Mouse (Mus musculus): ENCODE data around the gene Fxyd4. TPM values are rescaled to one million over a fixed set of nuclear protein-coding genes. Genes with fewer than 3 reads are reported as not detected.

The Fxyd4 gene
- total and polyA plus RNA-seq, 3 experiments = 0.22 TPM; not detected in 2

- no peak for TF ChIP-seq E2F4 (IDR thresholded peaks at IDR 0.05; ENCODE audit: borderline replicate concordance, low read depth, low read length)
- no peak for TF ChIP-seq ZKSCAN1 (IDR thresholded peaks at IDR 0.05; ENCODE audit: low read depth, low read length)
- peak; percentile 95 for TF ChIP-seq MXI1 (IDR thresholded peaks at IDR 0.05; ENCODE audit: low read depth, low read length)
- TF ChIP-seq POLR2AphosphoS2 (IDR thresholded peaks at IDR 0.05; ENCODE audit: low read length) = no peak
- TF ChIP-seq RCOR1 (IDR thresholded peaks at IDR 0.05; ENCODE audit: low read depth, low read length) = no peak; the same call in 1 of the 2 replicates
- TF ChIP-seq MEF2A (IDR thresholded peaks at IDR 0.05; ENCODE audit: extremely low read depth, insufficient replicate concordance, low read depth, low read length, poor library complexity, severe bottlenecking) = no peak
- TF ChIP-seq MYC (IDR thresholded peaks at IDR 0.05; ENCODE audit: low read depth, low read length) = peak; percentile 99
- no peak for TF ChIP-seq MAFK (IDR thresholded peaks at IDR 0.05; ENCODE audit: borderline replicate concordance, low read depth, low read length)
- TF ChIP-seq ZNF384 (IDR thresholded peaks at IDR 0.05; ENCODE audit: low read depth, low read length) = peak; percentile 65
- peak; percentile 36 for TF ChIP-seq TAL1 (IDR thresholded peaks at IDR 0.05; ENCODE audit: low read length)
These were observed 35.7 kb downstream of the Fxyd4 start (continued) for GRCm38 (mm10) chr6:117901510-117902402.

GRCm38 (mm10) chr6:117900126-117901080 is 37.1 kb downstream of the Fxyd4 start, which contains the start of gene Hnrnpf:
TSS of gene Hnrnpf (plus strand) at chr6:117900324.
- H3K9me3 ChIP-seq (replicated peaks; ENCODE audit: insufficient read depth, low read length) = no peaks in the 10 kb centered on the region
- peak within 1 kb of the TSS; percentile 68 for H3K9ac ChIP-seq (ENCODE audit: control insufficient read depth, low read depth, low read length, poor library complexity, severe bottlenecking)
- peak within 1 kb of the TSS; percentile 99 for H3K27ac ChIP-seq (ENCODE audit: control insufficient read depth, low read depth, low read length)
- DNase-seq (ENCODE audit: low read depth, low spot score) = peak; percentile 96
- H3K36me3 ChIP-seq (ENCODE audit: control insufficient read depth in 1 of 2, insufficient read depth in 2 of 2, low read length in 2 of 2) = peaks cover 0 to 36% of the 10 kb centered on the region in 2 experiments; a peak in 2 of 4 replicates
- no peaks in the 10 kb centered on the region for H3K27me3 ChIP-seq (ENCODE audit: control insufficient read depth in 1 of 2, insufficient read depth in 2 of 2, low read length in 2 of 2)
- H3K4me1 ChIP-seq (ENCODE audit: control insufficient read depth in 1 of 2, insufficient read depth in 2 of 2, low read length in 2 of 2) = peaks cover 9 to 28% of the 10 kb centered on the region in 2 experiments
- H3K4me3 ChIP-seq (ENCODE audit: control insufficient read depth in 1 of 2, insufficient read depth in 1 of 2, low read depth in 2 of 2, low read length in 2 of 2) = peak within 1 kb of the TSS; percentile 61 to 67
- H3K79me2 ChIP-seq (ENCODE audit: control insufficient read depth, insufficient read depth, low read length, poor library complexity) = peaks cover 33% of the 10 kb centered on the region
- TF ChIP-seq POLR2AphosphoS5 (IDR thresholded peaks at IDR 0.05; ENCODE audit: borderline replicate concordance, low read depth, low read length) = no peak
- TF ChIP-seq TAL1 (IDR thresholded peaks at IDR 0.05; ENCODE audit: low read length) = peak; percentile 69
- TF ChIP-seq EP300 (IDR thresholded peaks at IDR 0.05; ENCODE audit: low read depth in 1 of 2, low read length in 2 of 2) = peak; percentile 68 to 81
- peak; percentile 86 for TF ChIP-seq HCFC1 (IDR thresholded peaks at IDR 0.05; ENCODE audit: low read depth, low read length)
- peak in 1 of 2 experiments; percentile 52; a peak in 1 of 4 replicates for TF ChIP-seq POLR2A (IDR thresholded peaks at IDR 0.05; ENCODE audit: control insufficient read depth in 1 of 2, insufficient read depth in 1 of 2, low read depth in 1 of 2, low read length in 2 of 2, poor library complexity in 1 of 2)
- peak; percentile 39 for TF ChIP-seq MXI1 (IDR thresholded peaks at IDR 0.05; ENCODE audit: low read depth, low read length)
- peak; percentile 54; the same call in 1 of the 2 replicates for TF ChIP-seq CHD1 (IDR thresholded peaks at IDR 0.05; ENCODE audit: low read depth, low read length)
- TF ChIP-seq RCOR1 (IDR thresholded peaks at IDR 0.05; ENCODE audit: low read depth, low read length) = peak; percentile 70
- TF ChIP-seq ETS1 (IDR thresholded peaks at IDR 0.05; ENCODE audit: low read depth, low read length) = peak; percentile 81
- peak; percentile 83 for TF ChIP-seq ELF1 (IDR thresholded peaks at IDR 0.05; ENCODE audit: low read depth, low read length)
- TF ChIP-seq MAZ (IDR thresholded peaks at IDR 0.05; ENCODE audit: low read depth, low read length) = no peak
- peak; percentile 66 for TF ChIP-seq ZNF384 (IDR thresholded peaks at IDR 0.05; ENCODE audit: low read depth, low read length)
- peak; percentile 85 for TF ChIP-seq GATA1 (IDR thresholded peaks at IDR 0.05; ENCODE audit: low read depth, low read length)
- no peak for TF ChIP-seq BHLHE40 (IDR thresholded peaks at IDR 0.05; ENCODE audit: borderline replicate concordance, low read depth, low read length)
- peak; percentile 51; the same call in 1 of the 2 replicates for TF ChIP-seq MYC (IDR thresholded peaks at IDR 0.05; ENCODE audit: low read depth, low read length)
- no peak; the same call in 1 of the 2 replicates for TF ChIP-seq KAT2A (conservative IDR thresholded peaks at IDR 0.05; ENCODE audit: low read depth, low read length)
- peak; percentile 26 for TF ChIP-seq MAX (IDR thresholded peaks at IDR 0.05; ENCODE audit: low read length)
- TF ChIP-seq SIN3A (IDR thresholded peaks at IDR 0.05; ENCODE audit: low read length) = peak; percentile 83
- TF ChIP-seq POLR2AphosphoS2 (IDR thresholded peaks at IDR 0.05; ENCODE audit: low read length) = no peak
- TF ChIP-seq NELFE (IDR thresholded peaks at IDR 0.05; ENCODE audit: low read depth, low read length) = 0 out of 2 replicates have a peak, but pooled peaks have one; percentile 9
- TF ChIP-seq TCF12 (IDR thresholded peaks at IDR 0.05; ENCODE audit: low read depth, low read length) = peak; percentile 79
- peak; percentile 59 for TF ChIP-seq TBP (IDR thresholded peaks at IDR 0.05; ENCODE audit: low read depth, low read length)
